In the genomic region with DNA sequence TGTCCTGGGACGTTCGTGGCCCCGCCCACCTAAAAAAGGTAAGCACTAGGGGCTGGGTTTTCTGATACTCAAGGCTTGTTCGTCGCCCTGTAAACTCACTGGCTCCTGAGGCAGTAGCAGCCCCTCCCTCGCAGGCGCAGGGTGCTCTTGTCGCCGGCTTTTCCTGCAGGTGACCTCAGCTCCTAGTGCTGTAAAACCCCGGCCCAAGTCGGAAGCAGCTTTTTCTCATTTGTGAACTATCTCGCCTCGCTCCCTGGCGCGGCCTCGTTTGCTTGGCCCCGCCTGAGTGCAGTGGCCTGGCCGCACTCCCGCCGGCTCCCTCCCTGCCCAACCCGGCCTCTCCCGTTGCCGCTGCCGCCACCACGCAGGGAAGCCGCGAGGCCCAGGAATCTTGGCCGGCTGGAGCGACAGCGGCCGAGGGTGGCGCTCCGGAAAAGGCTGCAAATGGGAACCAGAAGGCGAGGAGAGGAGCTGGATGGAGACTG, we compare ENCODE assay signal across 7 mouse cellular contexts. TPM values are rescaled to one million over a fixed set of nuclear protein-coding genes. Genes with fewer than 3 reads are reported as not detected.
DNase-seq lines count a peak whose midpoint lies in the region; ATAC-seq lines count a peak whose summit lies in the region.

No protein-coding gene starts in this region.

- H3K4me1 ChIP-seq in brown adipose tissue, adult 24 weeks (ENCODE audit: control insufficient read depth, insufficient read depth, insufficient read length, low read length), result peaks cover 4% of the 10 kb centered on the region; the same call in 1 of the 2 replicates
- no peaks in the 10 kb centered on the region for H3K4me1 ChIP-seq in forebrain, embryonic 14.5 days (ENCODE audit: control insufficient read depth, insufficient read depth, low read length)
- H3K4me1 ChIP-seq in midbrain, embryonic 10.5 days, result peaks cover 27% of the 10 kb centered on the region
- peaks cover 21% of the 10 kb centered on the region for H3K4me1 ChIP-seq in stomach, embryonic 14.5 days (ENCODE audit: control insufficient read depth, insufficient read depth, low read length)

- no peaks in the 10 kb centered on the region for H3K9me3 ChIP-seq in forebrain, embryonic 14.5 days (replicated peaks; ENCODE audit: control insufficient read depth, low read length)
- H3K9me3 ChIP-seq in midbrain, embryonic 10.5 days (replicated peaks), result no peaks in the 10 kb centered on the region
- H3K9me3 ChIP-seq in stomach, embryonic 14.5 days (ENCODE audit: control insufficient read depth, low read depth, low read length), result no peaks in the 10 kb centered on the region

- no peak overlapping the region for H3K27ac ChIP-seq in brown adipose tissue, adult 24 weeks (replicated peaks; ENCODE audit: low read depth, low read length)
- H3K27ac ChIP-seq in forebrain, embryonic 14.5 days (ENCODE audit: low read depth, low read length), result no peak overlapping the region
- H3K27ac ChIP-seq in midbrain, embryonic 10.5 days (replicated peaks), result peak overlapping the region; percentile 59
- H3K27ac ChIP-seq in stomach, embryonic 14.5 days (ENCODE audit: low read length), result peak overlapping the region; percentile 41; the same call in 1 of the 2 replicates

- ATAC-seq in forebrain, embryonic 14.5 days, result no peak
- ATAC-seq in stomach, embryonic 14.5 days (ENCODE audit: insufficient number of reproducible peaks, insufficient read depth, low FRiP score, low read depth), result peak; percentile 57; the same call in 1 of the 2 replicates

- peaks cover 44% of the 10 kb centered on the region for H3K27me3 ChIP-seq in forebrain, embryonic 14.5 days (replicated peaks; ENCODE audit: control insufficient read depth, insufficient read depth, low read length)
- peaks cover 85% of the 10 kb centered on the region for H3K27me3 ChIP-seq in midbrain, embryonic 10.5 days (ENCODE audit: low read depth, poor library complexity, severe bottlenecking)
- H3K27me3 ChIP-seq in stomach, embryonic 14.5 days (ENCODE audit: control insufficient read depth, insufficient read depth, low read length), result peaks cover 15% of the 10 kb centered on the region; the same call in 1 of the 2 replicates

- H3K4me2 ChIP-seq in forebrain, embryonic 14.5 days (ENCODE audit: low read length), result peak overlapping the region; percentile 52
- peak overlapping the region; percentile 41 for H3K4me2 ChIP-seq in stomach, embryonic 14.5 days (replicated peaks; ENCODE audit: low read depth, low read length)

- intact Hi-C loops in heart, postnatal 36 days (cut with DNase I), result no loop called here
- intact Hi-C loops in left cerebral cortex, postnatal 4 days (cut with DNase I), result no loop called here

- WGBS in forebrain, embryonic 14.5 days, result under 1% methylated on average over 34 of the region's 34 CpGs
- WGBS in midbrain, embryonic 10.5 days, result under 1% methylated on average over 34 of the region's 34 CpGs
- WGBS in stomach, embryonic 14.5 days, result 1% methylated on average over 34 of the region's 34 CpGs

- DNase-seq in Muller cell, postnatal 12 days (ENCODE audit: inconsistent ontology term), result peak; percentile 82
- peak; percentile 51 for DNase-seq in forebrain, embryonic 14.5 days (ENCODE audit: low spot score)
- peak; percentile 76 to 78 for DNase-seq in heart, postnatal 36 days
- DNase-seq in left cerebral cortex, postnatal 4 days, result peak; percentile 58
- DNase-seq in midbrain, embryonic 10.5 days (ENCODE audit: low spot score), result peak; percentile 65

- no peaks in the 10 kb centered on the region for H3K36me3 ChIP-seq in forebrain, embryonic 14.5 days (ENCODE audit: control insufficient read depth, insufficient read depth, low read length)
- H3K36me3 ChIP-seq in midbrain, embryonic 10.5 days, result no peaks in the 10 kb centered on the region
- no peaks in the 10 kb centered on the region for H3K36me3 ChIP-seq in stomach, embryonic 14.5 days (ENCODE audit: control insufficient read depth, insufficient read depth, low read length)

- H3K4me3 ChIP-seq in brown adipose tissue, adult 24 weeks (ENCODE audit: insufficient read depth, low read depth, low read length), result peak overlapping the region; percentile 48
- H3K4me3 ChIP-seq in forebrain, embryonic 14.5 days (ENCODE audit: low read depth, low read length), result peak overlapping the region; percentile 24
- peak overlapping the region; percentile 51 for H3K4me3 ChIP-seq in midbrain, embryonic 10.5 days
- H3K4me3 ChIP-seq in stomach, embryonic 14.5 days (ENCODE audit: low read depth, low read length), result peak overlapping the region; percentile 18

- H3K9ac ChIP-seq in forebrain, embryonic 14.5 days (ENCODE audit: low read length), result peak overlapping the region; percentile 57; the same call in 1 of the 2 replicates
- no peak overlapping the region; the same call in 1 of the 2 replicates for H3K9ac ChIP-seq in stomach, embryonic 14.5 days (replicated peaks; ENCODE audit: low read depth, low read length)

RNA-seq across cellular contexts. Expression of a gene that starts 10.1 kb away (rescaled TPM):
- not detected in 2 replicates for polyA plus RNA-seq in brown adipose tissue, adult 24 weeks (2012; ENCODE audit: insufficient read depth, insufficient read length, missing spikeins)
- polyA plus RNA-seq in forebrain, embryonic 14.5 days (2014; fragmentation: Nextera tagmentation; extraction: Ambion mirVana), result 1.2 and 2.9 TPM in 2 replicates
- total RNA-seq in heart, postnatal 36 days (2021), result under 1 TPM; 0.61 to 0.62 TPM
- 1 to 10 TPM; 2.2 to 3.4 TPM for total RNA-seq in left cerebral cortex, postnatal 4 days (2021)
- 2.8 and 6.5 TPM in 2 replicates for polyA plus RNA-seq in midbrain, embryonic 10.5 days (2016; fragmentation: Nextera tagmentation; extraction: Ambion mirVana)
- polyA plus RNA-seq in stomach, embryonic 14.5 days (2014; fragmentation: Nextera tagmentation; extraction: Ambion mirVana), result 10.2 and 10.8 TPM in 2 replicates

RNA-seq across cellular contexts. Expression of a gene that starts 24.8 kb away (rescaled TPM):
- polyA plus RNA-seq in brown adipose tissue, adult 24 weeks (2012; ENCODE audit: insufficient read depth, insufficient read length, missing spikeins), result 14.8 and 15.4 TPM in 2 replicates
- polyA plus RNA-seq in forebrain, embryonic 14.5 days (2014; fragmentation: Nextera tagmentation; extraction: Ambion mirVana), result 53.9 and 62.4 TPM in 2 replicates
- total RNA-seq in heart, postnatal 36 days (2021), result 10 to 100 TPM; 12.2 TPM
- total RNA-seq in left cerebral cortex, postnatal 4 days (2021), result 10 to 100 TPM; 37.8 to 39.5 TPM
- 80.8 and 88.4 TPM in 2 replicates for polyA plus RNA-seq in midbrain, embryonic 10.5 days (2016; fragmentation: Nextera tagmentation; extraction: Ambion mirVana)
- polyA plus RNA-seq in stomach, embryonic 14.5 days (2014; fragmentation: Nextera tagmentation; extraction: Ambion mirVana), result 48.5 and 50.4 TPM in 2 replicates

RNA-seq across cellular contexts. Expression of a gene that starts 28.8 kb away (rescaled TPM):
- not detected in 2 replicates for polyA plus RNA-seq in brown adipose tissue, adult 24 weeks (2012; ENCODE audit: insufficient read depth, insufficient read length, missing spikeins)
- 9.4 and 11.1 TPM in 2 replicates for polyA plus RNA-seq in forebrain, embryonic 14.5 days (2014; fragmentation: Nextera tagmentation; extraction: Ambion mirVana)
- under 1 TPM; 0.44 to 0.84 TPM for total RNA-seq in heart, postnatal 36 days (2021)
- 1 to 10 TPM; 3.5 to 5.1 TPM for total RNA-seq in left cerebral cortex, postnatal 4 days (2021)
- polyA plus RNA-seq in midbrain, embryonic 10.5 days (2016; fragmentation: Nextera tagmentation; extraction: Ambion mirVana), result 1.1 and 1.9 TPM in 2 replicates
- polyA plus RNA-seq in stomach, embryonic 14.5 days (2014; fragmentation: Nextera tagmentation; extraction: Ambion mirVana), result 9.4 and 11.9 TPM in 2 replicates

RNA-seq across cellular contexts. Expression of a gene that starts 34.5 kb away (rescaled TPM):
- 73.3 and 97.6 TPM in 2 replicates for polyA plus RNA-seq in brown adipose tissue, adult 24 weeks (2012; ENCODE audit: insufficient read depth, insufficient read length, missing spikeins)
- 36.9 and 39.3 TPM in 2 replicates for polyA plus RNA-seq in forebrain, embryonic 14.5 days (2014; fragmentation: Nextera tagmentation; extraction: Ambion mirVana)
- 10 to 100 TPM; 45.9 to 46.3 TPM for total RNA-seq in heart, postnatal 36 days (2021)
- 100 to 1,000 TPM; 102 to 105 TPM for total RNA-seq in left cerebral cortex, postnatal 4 days (2021)
- polyA plus RNA-seq in midbrain, embryonic 10.5 days (2016; fragmentation: Nextera tagmentation; extraction: Ambion mirVana), result 85.2 and 94.4 TPM in 2 replicates
- 14.7 and 17.1 TPM in 2 replicates for polyA plus RNA-seq in stomach, embryonic 14.5 days (2014; fragmentation: Nextera tagmentation; extraction: Ambion mirVana)

RNA-seq across cellular contexts. Expression of a gene that starts 40.5 kb away (rescaled TPM):
- 27.0 and 28.4 TPM in 2 replicates for polyA plus RNA-seq in brown adipose tissue, adult 24 weeks (2012; ENCODE audit: insufficient read depth, insufficient read length, missing spikeins)
- 54.8 and 67.8 TPM in 2 replicates for polyA plus RNA-seq in forebrain, embryonic 14.5 days (2014; fragmentation: Nextera tagmentation; extraction: Ambion mirVana)
- 100 to 1,000 TPM; 248 to 259 TPM for total RNA-seq in heart, postnatal 36 days (2021)
- total RNA-seq in left cerebral cortex, postnatal 4 days (2021), result 100 to 1,000 TPM; 211 to 214 TPM
- 59.8 and 69.7 TPM in 2 replicates for polyA plus RNA-seq in midbrain, embryonic 10.5 days (2016; fragmentation: Nextera tagmentation; extraction: Ambion mirVana)
- 37.2 and 38.7 TPM in 2 replicates for polyA plus RNA-seq in stomach, embryonic 14.5 days (2014; fragmentation: Nextera tagmentation; extraction: Ambion mirVana)

Comparison
In these comparisons a context has a peak if more than half of its experiments do, and no peak if none do; other contexts are left out.
1. H3K27ac ChIP-seq: peak in midbrain, embryonic 10.5 days (single experiment) and stomach, embryonic 14.5 days (single experiment); none in brown adipose tissue, adult 24 weeks (single experiment) and forebrain, embryonic 14.5 days (single experiment).
2. Peak in every context shown above with its lines, with median percentiles within 50 percentile points of each other: DNase-seq and H3K4me3 ChIP-seq.